Mouse (Mus musculus) erythroblast, embryonic 14.5 days (primary cell): ENCODE data around the gene Pom121l2. TPM values are rescaled to one million over a fixed set of nuclear protein-coding genes. Genes with fewer than 3 reads are reported as not detected.

ENCODE experiments used
- H3K27me3 ChIP-seq: 2 replicates; pipeline ENCODE4 v1.6.1; 2012; ENCODE audit warnings: inconsistent platforms; ENCODE audit not compliant: control insufficient read depth
- H3K36me3 ChIP-seq: 2 replicates; pipeline ENCODE4 v1.6.1; 2012; ENCODE audit warnings: mild to moderate bottlenecking, inconsistent platforms; ENCODE audit not compliant: control insufficient read depth
- H3K4me1 ChIP-seq: 2 replicates; pipeline ENCODE4 v1.6.1; 2012; ENCODE audit warnings: inconsistent platforms; ENCODE audit not compliant: control insufficient read depth
- H3K4me3 ChIP-seq: replicated peaks from 2 replicates; pipeline ENCODE3; 2012; ENCODE audit warnings: moderate library complexity, mild to moderate bottlenecking, inconsistent platforms
- H3K9me3 ChIP-seq: 2 replicates; pipeline ENCODE4 v1.6.1; 2012; ENCODE audit warnings: low read length, inconsistent platforms, mixed read lengths; ENCODE audit not compliant: control insufficient read depth
- GATA1 ChIP-seq: IDR thresholded peaks from 2 replicates; pipeline ENCODE4 v1.6.1; 2012; ENCODE audit warnings: low read length, inconsistent platforms, mixed read lengths
- TAL1 ChIP-seq: IDR thresholded peaks from 3 replicates; pipeline ENCODE4 v1.6.1; 2012; ENCODE audit warnings: low read length, inconsistent platforms, mixed read lengths
- polyA plus RNA-seq: library from polyadenylated mRNA; stranded (reverse); fragments of >175 nt; gene quantifications from 2 replicates; pipeline ENCODE4 v1.2.3, GENCODE M21; 2012

The Pom121l2 gene
- polyA plus RNA-seq, 1 experiment, result not detected

DNA sequence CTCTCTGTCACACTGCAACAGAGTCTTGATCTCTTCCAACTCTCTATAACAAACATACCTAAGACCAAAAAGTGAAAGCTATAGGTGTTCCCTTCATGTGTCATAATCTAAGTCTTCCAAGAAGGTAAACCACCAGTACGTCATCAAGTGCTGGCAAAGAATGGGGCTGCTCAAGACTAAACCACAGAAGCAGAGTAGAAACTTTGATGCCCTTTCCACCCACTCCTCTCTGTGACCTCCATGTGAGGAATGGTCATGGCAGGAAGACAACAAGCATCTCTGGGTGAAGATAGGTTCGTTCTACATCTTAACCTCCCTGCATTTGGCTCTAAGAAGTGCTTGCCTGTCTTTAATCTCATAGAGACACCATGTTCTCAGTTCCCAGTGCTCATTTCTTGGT is 3.5 kb downstream of the Pom121l2 start:
- Histone ChIP-seq H3K9me3 (peaks cover 2% of the 10 kb centered on the region; the same call in 1 of the 2 replicates), H3K4me1 (peaks cover 4% of the 10 kb centered on the region; the same call in 1 of the 2 replicates), H3K36me3 (no peaks in the 10 kb centered on the region), H3K27me3 (peaks cover 83% of the 10 kb centered on the region), H3K4me3 (no peak overlapping the region)
- no peak for TF ChIP-seq TAL1
- no peak for TF ChIP-seq GATA1

DNA sequence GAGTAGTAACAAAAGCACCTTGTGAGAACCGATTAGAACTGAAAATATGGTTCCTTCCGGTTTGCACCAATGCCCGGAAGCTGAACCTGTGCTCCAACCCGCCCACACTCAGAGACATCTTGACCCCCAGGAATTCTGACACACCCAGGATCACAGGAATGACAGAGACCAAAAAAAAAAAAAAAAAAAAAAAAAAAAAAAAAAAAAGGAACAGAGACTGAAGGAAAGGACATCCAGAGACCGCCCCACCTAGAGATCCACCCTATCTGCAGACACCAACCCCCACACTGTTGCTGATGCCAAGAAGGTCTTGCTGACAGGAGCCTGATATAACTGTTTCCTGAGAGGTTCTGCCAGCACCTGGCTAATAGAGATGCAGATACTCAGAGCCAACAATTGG is 11.6 kb downstream of the Pom121l2 start:
- Histone ChIP-seq H3K4me3 (no peak overlapping the region), H3K4me1 (peaks cover 26% of the 10 kb centered on the region), H3K9me3 (peaks cover 4% of the 10 kb centered on the region; the same call in 1 of the 2 replicates), H3K36me3 (no peaks in the 10 kb centered on the region), H3K27me3 (peaks cover 60% of the 10 kb centered on the region)
- TF ChIP-seq GATA1, result no peak
- TF ChIP-seq TAL1, result no peak; the same call in 2 of the 3 replicates

DNA sequence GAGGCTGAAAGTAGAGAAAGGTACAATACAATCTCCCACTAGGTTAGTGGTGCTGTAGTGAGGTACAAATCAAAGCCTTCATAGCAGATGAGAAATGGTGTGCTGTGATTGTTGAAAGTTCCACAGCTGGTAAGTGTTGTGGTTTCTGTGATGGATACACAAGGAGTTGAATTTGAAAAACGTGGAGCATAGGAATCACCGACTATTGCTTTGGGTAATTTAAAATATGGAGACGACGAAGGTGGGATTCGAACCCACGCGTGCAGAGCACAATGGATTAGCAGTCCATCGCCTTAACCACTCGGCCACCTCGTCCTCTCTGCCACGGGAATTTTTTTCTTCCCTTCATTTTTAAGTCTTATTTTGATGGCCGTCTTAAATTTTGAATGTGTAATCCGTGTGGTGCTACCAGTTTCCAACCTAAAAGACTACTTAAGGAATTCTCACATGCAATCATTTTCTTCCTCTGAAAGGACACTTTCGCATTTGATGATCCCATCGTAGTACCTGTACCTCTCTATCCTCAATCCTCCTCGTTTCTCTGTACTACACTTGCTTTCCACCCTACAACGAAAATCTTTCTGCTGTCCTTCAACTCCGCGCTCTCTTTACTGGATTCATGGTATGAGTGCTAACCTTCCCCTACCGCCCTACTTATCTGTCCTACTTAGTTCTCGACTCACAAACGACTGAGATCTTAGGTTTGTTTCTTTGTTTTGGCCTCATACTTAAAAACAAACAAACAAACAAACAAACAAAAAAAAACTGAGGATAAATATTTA is 13.2 kb downstream of the Pom121l2 start:
- peaks cover 70% of the 10 kb centered on the region for H3K27me3 ChIP-seq
- peaks cover 26% of the 10 kb centered on the region for H3K4me1 ChIP-seq
- H3K9me3 ChIP-seq, result peaks cover 4% of the 10 kb centered on the region; the same call in 1 of the 2 replicates
- TF ChIP-seq GATA1 (no peak), TAL1 (no peak)
- no peaks in the 10 kb centered on the region for H3K36me3 ChIP-seq
- peak overlapping the region; percentile 12 for H3K4me3 ChIP-seq

- H3K4me1 ChIP-seq, result peaks cover 26% of the 10 kb centered on the region
- no peaks in the 10 kb centered on the region for H3K36me3 ChIP-seq
- peaks cover 4% of the 10 kb centered on the region; the same call in 1 of the 2 replicates for H3K9me3 ChIP-seq
- TF ChIP-seq TAL1 (no peak), GATA1 (no peak)
- peak overlapping the region; percentile 55 for H3K4me3 ChIP-seq
- H3K27me3 ChIP-seq, result peaks cover 75% of the 10 kb centered on the region
Observed at GRCm38 (mm10) chr13:21994896-21995295, 13.9 kb downstream of the Pom121l2 start.

DNA sequence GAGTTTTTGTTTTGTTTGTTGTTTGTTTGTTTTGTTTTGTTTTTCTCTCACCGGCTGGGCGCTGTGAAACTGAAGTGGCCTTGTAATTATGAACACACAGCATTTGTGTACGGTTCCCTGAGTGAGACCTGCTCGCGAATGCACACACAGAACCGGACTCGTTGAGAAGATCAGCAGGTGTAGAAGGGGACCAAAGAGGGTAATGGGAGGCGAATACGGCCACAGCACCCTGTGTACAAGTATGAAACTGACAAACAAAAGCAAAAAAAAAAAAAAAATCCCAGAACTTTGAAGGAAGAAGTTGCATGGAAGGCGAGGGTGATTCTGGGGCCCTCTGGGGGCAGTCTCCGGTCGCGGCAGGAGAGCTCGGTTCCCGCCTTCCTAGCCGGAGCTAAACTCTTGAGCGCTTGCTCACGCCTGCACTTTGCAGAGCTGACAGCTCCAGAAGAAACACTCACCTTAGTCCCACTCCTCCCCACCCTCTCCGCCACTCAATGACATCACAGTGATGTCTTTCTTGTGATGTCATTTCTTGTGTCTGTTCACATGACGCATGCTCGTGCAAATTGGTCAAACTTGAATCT is 14.4 kb downstream of the Pom121l2 start:
- Histone ChIP-seq H3K4me3 (peak overlapping the region; percentile 55), H3K27me3 (peaks cover 76% of the 10 kb centered on the region), H3K36me3 (no peaks in the 10 kb centered on the region), H3K9me3 (peaks cover 4% of the 10 kb centered on the region; the same call in 1 of the 2 replicates), H3K4me1 (peaks cover 26% of the 10 kb centered on the region)
- TF ChIP-seq TAL1, result no peak
- TF ChIP-seq GATA1, result no peak

- Histone ChIP-seq H3K9me3 (peaks cover 2% of the 10 kb centered on the region; the same call in 1 of the 2 replicates), H3K4me3 (peak overlapping the region; percentile 55), H3K36me3 (no peaks in the 10 kb centered on the region), H3K4me1 (peaks cover 26% of the 10 kb centered on the region), H3K27me3 (peaks cover 85% of the 10 kb centered on the region)
- TF ChIP-seq GATA1 (no peak), TAL1 (no peak)
Observed at GRCm38 (mm10) chr13:21996101-21996839, 15.3 kb downstream of the Pom121l2 start.

- peaks cover 90% of the 10 kb centered on the region for H3K27me3 ChIP-seq
- peak overlapping the region; percentile 44 for H3K4me3 ChIP-seq
- peaks cover 2% of the 10 kb centered on the region; the same call in 1 of the 2 replicates for H3K9me3 ChIP-seq
- TF ChIP-seq TAL1 (no peak), GATA1 (no peak)
- H3K4me1 ChIP-seq, result peaks cover 26% of the 10 kb centered on the region
- no peaks in the 10 kb centered on the region for H3K36me3 ChIP-seq
Observed at GRCm38 (mm10) chr13:21996840-21997185, 15.8 kb downstream of the Pom121l2 start.

GRCm38 (mm10) chr13:21997201-21997820 is 16.3 kb downstream of the Pom121l2 start:
- no peak for TF ChIP-seq GATA1
- Histone ChIP-seq H3K4me1 (peaks cover 26% of the 10 kb centered on the region), H3K36me3 (no peaks in the 10 kb centered on the region), H3K27me3 (peaks cover 95% of the 10 kb centered on the region), H3K9me3 (peaks cover 2% of the 10 kb centered on the region; the same call in 1 of the 2 replicates), H3K4me3 (peak overlapping the region; percentile 44)

DNA sequence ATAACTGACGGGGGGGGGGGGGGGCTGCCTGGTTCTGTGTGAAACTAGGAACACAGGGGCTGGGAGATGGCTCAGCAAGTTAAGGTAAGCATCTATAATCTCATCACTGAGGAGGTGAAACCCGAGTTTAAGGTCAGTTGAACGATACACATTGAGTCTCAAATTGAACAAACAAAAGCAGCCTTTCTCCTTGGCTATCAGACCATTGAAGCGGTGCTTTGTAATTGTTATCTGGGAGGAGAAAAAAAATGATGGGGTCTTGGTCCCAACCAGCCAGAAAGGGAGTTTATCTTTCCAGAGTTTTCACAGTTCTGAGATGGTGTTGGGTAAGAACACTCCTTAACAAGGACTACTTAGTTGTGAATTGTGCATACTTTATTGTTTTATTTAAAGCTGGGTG is 16.8 kb downstream of the Pom121l2 start:
- Histone ChIP-seq H3K36me3 (no peaks in the 10 kb centered on the region), H3K9me3 (peaks cover 2% of the 10 kb centered on the region; the same call in 1 of the 2 replicates), H3K4me3 (no peak overlapping the region), H3K27me3 (peaks cover 98% of the 10 kb centered on the region), H3K4me1 (peaks cover 26% of the 10 kb centered on the region)
- TF ChIP-seq TAL1 (no peak), GATA1 (no peak)
